Mouse (Mus musculus): Measurements from ENCODE around the gene Elmo2.
A peak's percentile ranks its signal among the peaks of the same experiment; 100 is the strongest.

DNA sequence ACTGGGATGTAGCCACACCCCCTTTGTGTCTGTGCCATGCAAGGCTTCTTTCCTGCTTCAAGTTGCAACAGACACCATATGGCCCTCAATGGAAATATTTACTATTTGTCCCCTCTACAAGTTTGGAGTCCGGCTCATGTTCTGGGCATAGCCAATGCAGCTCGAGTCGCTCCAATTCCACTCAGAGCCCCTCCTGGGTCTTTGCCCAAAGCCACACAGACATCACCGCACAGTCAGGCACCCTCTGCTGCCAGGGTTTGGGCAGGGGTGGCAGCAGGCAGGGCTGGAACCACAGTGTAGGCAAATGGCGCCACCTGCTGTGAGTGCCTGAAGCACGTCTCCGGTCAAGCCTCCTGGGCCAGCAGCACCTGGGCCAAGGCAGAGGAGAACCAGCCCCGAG, 50.5 kb downstream of the Elmo2 start:
- TF ChIP-seq POLR2A (IDR thresholded peaks at IDR 0.05; ENCODE audit: control insufficient read depth, extremely low read depth, insufficient read depth, low read length, poor library complexity) (no peak), CTCF (IDR thresholded peaks at IDR 0.05; ENCODE audit: borderline replicate concordance, control insufficient read depth, extremely low read depth, insufficient read depth, low read length, poor library complexity) (peak; percentile 74; the same call in 1 of the 2 replicates)

All from thymus, adult 2 months (tissue).